Mouse (Mus musculus) kidney, postnatal 36 days (tissue): ENCODE measurements around the gene Ngdn.
A peak's percentile ranks its signal among the peaks of the same experiment; 100 is the strongest.
"Not testable (repeated sequence)": the region's sequence is repeated elsewhere in the genome, so short reads cannot be mapped to it uniquely, and the experiment has no call there.

ENCODE experiments used
- DNase-seq, 2 experiments: peaks; one replicate each; pipeline ENCODE4 v3.0.0; 2021 to 2022; ENCODE audit warnings: mixed read lengths in 2 of 2

Ngdn gene

DNA sequence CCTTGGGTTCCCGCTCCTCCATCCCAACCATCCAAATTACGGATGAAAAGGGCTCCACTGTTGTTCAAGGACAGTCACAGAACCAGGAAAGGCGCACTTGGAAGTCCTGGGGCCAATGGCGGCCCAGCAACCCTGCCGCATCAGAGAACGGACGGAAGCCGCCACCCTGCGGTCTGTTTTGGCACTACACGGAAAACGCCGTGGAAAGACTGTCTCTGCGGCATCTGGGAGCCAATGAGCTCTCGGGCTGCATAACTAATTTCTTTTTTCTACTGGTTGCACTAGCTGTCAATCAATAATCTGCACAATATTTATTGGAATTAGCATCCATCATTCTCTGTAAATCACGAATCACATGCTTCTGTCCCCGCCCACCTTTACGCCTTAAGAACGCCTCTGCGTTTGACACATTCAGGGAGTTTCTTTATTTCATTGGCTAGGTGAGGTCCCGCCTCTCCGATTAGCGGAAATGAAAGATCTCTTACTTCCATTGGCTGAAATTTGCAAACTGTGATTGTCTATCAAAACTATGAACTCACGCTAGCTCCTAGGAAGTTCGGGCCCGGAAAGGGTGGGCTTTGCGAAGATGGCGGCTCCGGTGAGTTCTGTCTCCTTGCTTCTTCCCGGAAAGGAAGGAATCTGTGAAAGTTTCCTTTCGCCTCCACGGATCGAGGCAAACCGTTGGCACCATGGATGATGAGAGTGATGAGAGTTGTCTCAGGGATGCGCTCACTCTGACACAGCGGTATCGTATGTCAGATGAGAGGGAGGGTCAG lies at the start of gene Ngdn:
Gene Ngdn (plus strand): TSS at position 464 of the 776 bp plus-strand sequence.
- DNase-seq: peak; percentile 99 to 100

DNA sequence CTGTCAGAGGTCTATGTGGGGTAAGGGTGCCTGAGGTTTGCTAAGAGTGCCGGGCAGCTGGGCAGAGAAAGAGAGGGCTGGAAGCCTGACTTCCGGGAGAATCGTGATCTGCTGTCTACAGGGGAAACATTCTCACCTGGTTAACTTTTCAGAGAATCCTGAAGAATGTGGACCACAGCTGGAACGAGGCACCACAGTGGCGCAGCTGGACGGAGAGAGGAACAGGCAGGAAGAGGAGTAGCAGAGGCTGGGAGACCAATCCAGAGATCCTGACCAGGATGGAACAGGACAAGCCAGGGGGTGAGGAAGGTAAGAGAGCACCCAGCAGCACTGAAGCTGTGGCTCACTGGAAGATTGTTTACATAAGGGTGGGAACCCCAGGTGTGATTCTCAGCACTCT lies 49.6 kb upstream of the Ngdn start:
- no peak for DNase-seq

- DNase-seq: no peak
Measured at GRCm38 (mm10) chr14:54966320-54966977, 48.8 kb upstream of the Ngdn start, which contains the start of gene Myh6. Myh6 (minus strand) TSS chr14:54966927.

GRCm38 (mm10) chr14:54967874-54968273 lies 47.4 kb upstream of the Ngdn start:
- no peak for DNase-seq

GRCm38 (mm10) chr14:54968344-54968743 lies 46.9 kb upstream of the Ngdn start:
- no peak for DNase-seq

DNA sequence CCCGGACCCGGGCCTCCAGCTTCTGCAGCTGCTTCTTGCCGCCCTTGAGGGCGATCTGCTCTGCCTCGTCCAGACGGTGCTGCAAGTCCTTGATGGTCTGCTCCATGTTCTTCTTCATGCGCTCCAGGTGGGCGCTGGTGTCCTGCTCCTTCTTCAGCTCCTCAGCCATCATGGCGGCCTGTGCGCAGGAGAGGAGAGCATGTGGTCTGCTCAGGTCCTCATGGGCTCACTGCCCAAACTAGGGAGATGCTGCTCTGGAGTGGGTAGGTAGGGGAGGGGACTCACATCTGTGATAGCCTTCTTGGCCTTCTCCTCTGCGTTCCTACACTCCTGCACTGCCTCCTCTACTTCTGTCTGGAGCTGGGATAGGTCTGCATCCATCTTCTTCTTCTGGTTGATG lies 42.5 kb upstream of the Ngdn start:
- not testable (repeated sequence) for DNase-seq

- DNase-seq: no peak
Measured at GRCm38 (mm10) chr14:54974068-54974791, 41.0 kb upstream of the Ngdn start.

GRCm38 (mm10) chr14:54976633-54977032 lies 38.6 kb upstream of the Ngdn start, which contains the start of gene Gm17428:
Gm17428 (plus strand) TSS chr14:54976933.
- DNase-seq: no peak

- DNase-seq: no peak
Measured at GRCm38 (mm10) chr14:54978664-54979063, 36.6 kb upstream of the Ngdn start.

DNA sequence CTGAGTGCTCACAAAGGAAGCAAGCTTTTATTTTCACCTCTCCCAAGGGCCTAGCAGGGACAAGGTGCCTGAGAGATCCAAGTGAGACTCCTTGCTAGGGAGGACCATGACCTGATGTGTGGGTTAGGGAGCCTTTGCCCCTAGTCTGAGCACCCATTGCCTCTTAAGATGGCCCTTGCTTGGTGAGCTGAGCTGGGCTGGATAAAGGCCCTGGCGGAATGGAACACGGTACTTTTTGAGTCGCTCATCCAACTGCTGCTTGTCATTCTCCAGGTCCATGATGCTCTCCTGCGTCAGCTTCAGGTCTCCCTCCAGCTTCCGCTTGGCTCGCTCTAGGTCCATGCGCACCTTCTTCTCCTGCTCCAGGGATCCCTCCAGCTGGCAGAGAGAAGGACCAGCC lies 33.3 kb upstream of the Ngdn start:
- DNase-seq: no peak

DNA sequence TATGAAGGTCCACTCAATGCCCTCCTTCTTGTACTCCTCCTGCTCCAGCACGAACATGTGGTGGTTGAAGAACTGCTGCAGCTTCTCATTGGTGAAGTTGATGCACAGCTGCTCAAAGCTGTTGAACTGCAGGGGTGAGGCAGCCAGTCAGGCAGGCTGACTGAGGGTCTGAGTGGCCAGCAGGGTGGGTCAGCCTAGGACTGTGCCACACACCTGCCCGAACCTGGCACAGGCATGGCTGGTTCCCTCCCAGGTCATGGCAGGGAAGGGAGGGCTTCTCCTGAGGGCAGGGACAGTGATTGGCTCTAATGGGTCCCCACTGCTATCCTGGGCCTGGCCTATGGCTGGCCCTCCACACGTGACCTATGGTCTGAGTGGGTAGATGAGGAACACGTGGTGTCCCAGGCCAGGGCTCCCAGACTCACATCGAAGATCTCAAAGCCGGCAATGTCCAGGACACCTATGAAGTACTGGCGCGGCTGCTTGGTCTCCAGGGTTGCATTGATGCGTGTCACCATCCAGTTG lies 26.8 kb upstream of the Ngdn start:
- DNase-seq: not testable (repeated sequence)

GRCm38 (mm10) chr14:54988882-54989281 lies 26.4 kb upstream of the Ngdn start:
- no peak for DNase-seq

- DNase-seq: no peak
Measured at GRCm38 (mm10) chr14:54989886-54990441, 25.3 kb upstream of the Ngdn start.

- no peak for DNase-seq
Measured at GRCm38 (mm10) chr14:54992196-54992595, 23.1 kb upstream of the Ngdn start.

GRCm38 (mm10) chr14:54993636-54994035 lies 21.6 kb upstream of the Ngdn start:
- no peak for DNase-seq

- no peak for DNase-seq
Measured at GRCm38 (mm10) chr14:54994136-54994868, 21.0 kb upstream of the Ngdn start, which contains the start of gene Myh7. Myh7 (minus strand) TSS chr14:54994626.

- DNase-seq: no peak
Measured at GRCm38 (mm10) chr14:54994869-54995186, 20.4 kb upstream of the Ngdn start.

GRCm38 (mm10) chr14:54995457-54996138 lies 19.7 kb upstream of the Ngdn start:
- DNase-seq: no peak

GRCm38 (mm10) chr14:54996793-54997192 lies 18.5 kb upstream of the Ngdn start:
- no peak for DNase-seq

- no peak for DNase-seq
Measured at GRCm38 (mm10) chr14:54997297-54997696, 18.0 kb upstream of the Ngdn start.

DNA sequence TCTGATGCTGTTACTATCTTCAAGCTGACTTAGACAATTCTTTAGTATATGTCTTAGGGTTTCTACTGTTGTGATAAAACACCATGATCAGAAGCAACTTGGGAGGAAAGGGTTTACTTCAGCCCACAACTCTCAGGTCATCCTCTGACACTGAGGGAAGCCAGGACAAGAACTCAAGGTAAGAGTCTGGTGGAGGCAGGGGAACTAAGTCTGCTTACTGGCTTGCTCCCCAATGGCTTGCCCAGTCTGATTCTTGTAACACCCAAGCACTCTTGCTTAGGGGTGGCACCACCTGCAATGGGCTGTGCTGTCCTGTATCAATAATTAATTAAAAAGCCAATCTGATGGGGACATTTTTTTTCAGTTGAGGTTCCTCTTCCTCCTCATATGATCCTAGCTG lies 16.6 kb upstream of the Ngdn start:
- no peak for DNase-seq

DNA sequence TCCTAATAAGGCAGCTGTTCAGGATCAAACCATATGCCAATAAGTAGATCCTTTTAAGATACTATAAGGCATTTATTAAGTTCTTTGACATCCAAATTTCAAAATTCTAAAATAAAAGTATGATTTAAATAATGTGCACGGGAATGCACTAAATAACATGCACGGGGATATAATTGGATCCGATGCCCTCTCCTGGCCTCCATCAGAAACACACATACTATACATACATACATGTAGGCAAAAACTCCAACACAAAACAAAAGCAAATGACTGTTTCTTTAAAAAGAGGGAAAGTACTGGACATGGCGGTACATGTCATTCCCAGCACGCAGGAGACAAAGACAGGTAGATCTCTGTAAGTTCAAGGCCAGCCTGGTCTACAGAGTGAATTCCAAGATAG lies 15.4 kb upstream of the Ngdn start:
- DNase-seq: not testable (repeated sequence)
